Mouse (Mus musculus) activated CD4-positive, CD25-positive, alpha-beta regulatory T cell, adult 9 weeks (primary cell): ENCODE measurements around the gene Cyyr1. TPM values are rescaled to one million over a fixed set of nuclear protein-coding genes. Genes with fewer than 3 reads are reported as not detected.

Source experiments
- polyA plus RNA-seq: library from polyadenylated mRNA; unstranded; fragments of 100-300 nt; shearing (Covaris generic); gene quantifications from one replicate; pipeline ENCODE4 v1.2.1, GENCODE M21; 2017

Cyyr1 gene
- polyA plus RNA-seq = not detected

DNA sequence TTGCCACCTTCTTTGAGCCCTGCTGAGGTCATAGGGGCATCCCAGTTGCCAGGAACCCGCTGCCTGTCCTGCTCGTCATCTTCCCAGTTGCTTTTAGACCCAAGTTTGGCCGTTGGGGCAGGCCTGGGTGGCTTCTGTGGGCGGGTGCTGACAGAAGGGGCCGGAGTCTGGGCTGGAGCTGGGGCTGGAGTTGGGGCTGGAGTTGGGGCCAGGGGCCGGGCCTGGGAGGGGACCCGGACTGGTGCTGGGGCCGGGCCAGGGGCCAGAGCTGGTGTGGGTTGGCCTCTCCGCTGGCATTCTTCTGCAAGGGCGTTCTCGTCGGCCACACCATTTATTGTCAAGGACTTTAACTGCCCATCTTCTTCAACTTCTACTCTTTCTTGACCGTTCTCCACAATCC, at the start of gene Cyyr1:
Gene Cyyr1, minus strand, starts transcription at position 101 of the 400 bp plus-strand sequence.

Other genes starting within 250 kb of the Cyyr1 start
- 0.07 TPM for gene Adamts1, start 249.7 kb upstream of the Cyyr1 start, polyA plus RNA-seq